Mouse (Mus musculus): ENCODE data around the gene Cd200r4. TPM values are rescaled to one million over a fixed set of nuclear protein-coding genes. Genes with fewer than 3 reads are reported as not detected.

Cd200r4 gene
- not detected in 2 replicates for polyA plus RNA-seq (2014; fragmentation: Nextera tagmentation; extraction: Ambion mirVana)

- Histone ChIP-seq H3K4me3 (ENCODE audit: low read depth, low read length) (no peak within 1 kb of the TSS), H3K27ac (ENCODE audit: low read depth, low read length) (no peak within 1 kb of the TSS), H3K36me3 (ENCODE audit: control insufficient read depth, insufficient read depth, low read length) (no peaks in the 10 kb centered on the region), H3K4me1 (ENCODE audit: control insufficient read depth, insufficient read depth, low read length) (no peaks in the 10 kb centered on the region), H3K9me3 (ENCODE audit: control insufficient read depth, low read length) (no peaks in the 10 kb centered on the region), H3K9ac (replicated peaks; ENCODE audit: low read depth, low read length) (no peak within 1 kb of the TSS), H3K27me3 (ENCODE audit: control insufficient read depth, insufficient read depth, low read length) (no peaks in the 10 kb centered on the region), H3K4me2 (ENCODE audit: low read depth, low read length) (no peak within 1 kb of the TSS)
- 94% methylated on average over 3 of the region's 3 CpGs for WGBS
- no peak for ATAC-seq (ENCODE audit: low read depth)
These were observed at the start of gene Cd200r4 for GRCm38 (mm10) chr16:44811544-44811943. Cd200r4 (plus strand) TSS chr16:44811733.

- no peak overlapping the region for H3K27ac ChIP-seq (ENCODE audit: low read depth, low read length)
- no peak for ATAC-seq (ENCODE audit: low read depth)
- WGBS, result 88% methylated on average over 1 of the region's 1 CpGs
These were observed 49.7 kb upstream of the Cd200r4 start for GRCm38 (mm10) chr16:44761811-44762210.

GRCm38 (mm10) chr16:44765555-44766319 is 45.8 kb upstream of the Cd200r4 start, which contains the start of gene Cd200r1:
Cd200r1 (plus strand) TSS chr16:44765736.
- 85% methylated on average over 22 of the region's 22 CpGs for WGBS
- Histone ChIP-seq H3K9me3 (ENCODE audit: control insufficient read depth, low read length) (no peaks in the 10 kb centered on the region), H3K27ac (ENCODE audit: low read depth, low read length) (no peak within 1 kb of the TSS)

More at GRCm38 (mm10) chr16:44761811-44762210, 49.7 kb upstream of the Cd200r4 start:
- Histone ChIP-seq H3K9ac (replicated peaks; ENCODE audit: low read depth, low read length) (no peak overlapping the region), H3K9me3 (ENCODE audit: control insufficient read depth, low read length) (no peaks in the 10 kb centered on the region), H3K4me1 (ENCODE audit: control insufficient read depth, insufficient read depth, low read length) (no peaks in the 10 kb centered on the region), H3K4me3 (ENCODE audit: low read depth, low read length) (no peak overlapping the region), H3K27me3 (ENCODE audit: control insufficient read depth, insufficient read depth, low read length) (no peaks in the 10 kb centered on the region), H3K4me2 (ENCODE audit: low read depth, low read length) (no peak overlapping the region), H3K36me3 (ENCODE audit: control insufficient read depth, insufficient read depth, low read length) (no peaks in the 10 kb centered on the region)

GRCm38 (mm10) chr16:44766320-44766892 is 45.1 kb upstream of the Cd200r4 start:
- ATAC-seq (ENCODE audit: low read depth), result no peak

More at GRCm38 (mm10) chr16:44765555-44766319, 45.8 kb upstream of the Cd200r4 start, which contains the start of gene Cd200r1:
- Histone ChIP-seq H3K36me3 (ENCODE audit: control insufficient read depth, insufficient read depth, low read length) (no peaks in the 10 kb centered on the region), H3K27me3 (ENCODE audit: control insufficient read depth, insufficient read depth, low read length) (no peaks in the 10 kb centered on the region), H3K4me2 (ENCODE audit: low read depth, low read length) (no peak within 1 kb of the TSS), H3K4me1 (ENCODE audit: control insufficient read depth, insufficient read depth, low read length) (no peaks in the 10 kb centered on the region), H3K9ac (replicated peaks; ENCODE audit: low read depth, low read length) (no peak within 1 kb of the TSS), H3K4me3 (ENCODE audit: low read depth, low read length) (no peak within 1 kb of the TSS)
- ATAC-seq (ENCODE audit: low read depth), result no peak

GRCm38 (mm10) chr16:44767506-44767905 is 44.0 kb upstream of the Cd200r4 start:
- Histone ChIP-seq H3K27ac (ENCODE audit: low read depth, low read length) (no peak overlapping the region), H3K36me3 (ENCODE audit: control insufficient read depth, insufficient read depth, low read length) (no peaks in the 10 kb centered on the region), H3K9me3 (ENCODE audit: control insufficient read depth, low read length) (no peaks in the 10 kb centered on the region), H3K27me3 (ENCODE audit: control insufficient read depth, insufficient read depth, low read length) (no peaks in the 10 kb centered on the region), H3K4me3 (ENCODE audit: low read depth, low read length) (no peak overlapping the region), H3K4me1 (ENCODE audit: control insufficient read depth, insufficient read depth, low read length) (no peaks in the 10 kb centered on the region), H3K4me2 (ENCODE audit: low read depth, low read length) (no peak overlapping the region), H3K9ac (replicated peaks; ENCODE audit: low read depth, low read length) (no peak overlapping the region)
- WGBS, result 89% methylated on average over 7 of the region's 7 CpGs
- no peak for ATAC-seq (ENCODE audit: low read depth)

More at GRCm38 (mm10) chr16:44766320-44766892, 45.1 kb upstream of the Cd200r4 start:
- Histone ChIP-seq H3K36me3 (ENCODE audit: control insufficient read depth, insufficient read depth, low read length) (no peaks in the 10 kb centered on the region), H3K4me3 (ENCODE audit: low read depth, low read length) (no peak overlapping the region), H3K4me2 (ENCODE audit: low read depth, low read length) (no peak overlapping the region), H3K27me3 (ENCODE audit: control insufficient read depth, insufficient read depth, low read length) (no peaks in the 10 kb centered on the region), H3K9ac (replicated peaks; ENCODE audit: low read depth, low read length) (no peak overlapping the region), H3K27ac (ENCODE audit: low read depth, low read length) (no peak overlapping the region), H3K9me3 (ENCODE audit: control insufficient read depth, low read length) (no peaks in the 10 kb centered on the region), H3K4me1 (ENCODE audit: control insufficient read depth, insufficient read depth, low read length) (no peaks in the 10 kb centered on the region)
- WGBS, result 93% methylated on average over 9 of the region's 9 CpGs

- Histone ChIP-seq H3K4me2 (ENCODE audit: low read depth, low read length) (no peak overlapping the region), H3K4me1 (ENCODE audit: control insufficient read depth, insufficient read depth, low read length) (no peaks in the 10 kb centered on the region), H3K9me3 (ENCODE audit: control insufficient read depth, low read length) (no peaks in the 10 kb centered on the region), H3K36me3 (ENCODE audit: control insufficient read depth, insufficient read depth, low read length) (no peaks in the 10 kb centered on the region), H3K27me3 (ENCODE audit: control insufficient read depth, insufficient read depth, low read length) (no peaks in the 10 kb centered on the region), H3K27ac (ENCODE audit: low read depth, low read length) (no peak overlapping the region), H3K9ac (replicated peaks; ENCODE audit: low read depth, low read length) (no peak overlapping the region), H3K4me3 (ENCODE audit: low read depth, low read length) (no peak overlapping the region)
- ATAC-seq (ENCODE audit: low read depth), result peak; percentile 80; the same call in 1 of the 2 replicates
- WGBS, result 60% methylated on average over 2 of the region's 2 CpGs
These were observed 43.6 kb upstream of the Cd200r4 start for GRCm38 (mm10) chr16:44767967-44768366.

- Histone ChIP-seq H3K36me3 (ENCODE audit: control insufficient read depth, insufficient read depth, low read length) (no peaks in the 10 kb centered on the region), H3K9ac (replicated peaks; ENCODE audit: low read depth, low read length) (no peak overlapping the region), H3K4me2 (ENCODE audit: low read depth, low read length) (no peak overlapping the region), H3K4me1 (ENCODE audit: control insufficient read depth, insufficient read depth, low read length) (no peaks in the 10 kb centered on the region), H3K9me3 (ENCODE audit: control insufficient read depth, low read length) (no peaks in the 10 kb centered on the region), H3K27me3 (ENCODE audit: control insufficient read depth, insufficient read depth, low read length) (no peaks in the 10 kb centered on the region), H3K4me3 (ENCODE audit: low read depth, low read length) (no peak overlapping the region), H3K27ac (ENCODE audit: low read depth, low read length) (no peak overlapping the region)
- 74% methylated on average over 6 of the region's 6 CpGs for WGBS
- ATAC-seq (ENCODE audit: low read depth), result no peak
These were observed 39.0 kb upstream of the Cd200r4 start for GRCm38 (mm10) chr16:44772577-44772976.

GRCm38 (mm10) chr16:44773673-44774072 is 37.9 kb upstream of the Cd200r4 start:
- 86% methylated on average over 3 of the region's 3 CpGs for WGBS
- ATAC-seq (ENCODE audit: low read depth), result no peak

GRCm38 (mm10) chr16:44774201-44774600 is 37.3 kb upstream of the Cd200r4 start:
- H3K9ac ChIP-seq (replicated peaks; ENCODE audit: low read depth, low read length), result no peak overlapping the region
- H3K4me1 ChIP-seq (ENCODE audit: control insufficient read depth, insufficient read depth, low read length), result no peaks in the 10 kb centered on the region
- WGBS, result 91% methylated on average over 6 of the region's 6 CpGs
- H3K27me3 ChIP-seq (ENCODE audit: control insufficient read depth, insufficient read depth, low read length), result no peaks in the 10 kb centered on the region
- ATAC-seq (ENCODE audit: low read depth), result no peak
- no peak overlapping the region for H3K4me2 ChIP-seq (ENCODE audit: low read depth, low read length)
- H3K27ac ChIP-seq (ENCODE audit: low read depth, low read length), result no peak overlapping the region
- H3K4me3 ChIP-seq (ENCODE audit: low read depth, low read length), result no peak overlapping the region
- no peaks in the 10 kb centered on the region for H3K9me3 ChIP-seq (ENCODE audit: control insufficient read depth, low read length)
- H3K36me3 ChIP-seq (ENCODE audit: control insufficient read depth, insufficient read depth, low read length), result no peaks in the 10 kb centered on the region

More at GRCm38 (mm10) chr16:44773673-44774072, 37.9 kb upstream of the Cd200r4 start:
- Histone ChIP-seq H3K4me2 (ENCODE audit: low read depth, low read length) (no peak overlapping the region), H3K36me3 (ENCODE audit: control insufficient read depth, insufficient read depth, low read length) (no peaks in the 10 kb centered on the region), H3K27ac (ENCODE audit: low read depth, low read length) (no peak overlapping the region), H3K9me3 (ENCODE audit: control insufficient read depth, low read length) (no peaks in the 10 kb centered on the region), H3K9ac (replicated peaks; ENCODE audit: low read depth, low read length) (no peak overlapping the region), H3K27me3 (ENCODE audit: control insufficient read depth, insufficient read depth, low read length) (no peaks in the 10 kb centered on the region), H3K4me1 (ENCODE audit: control insufficient read depth, insufficient read depth, low read length) (no peaks in the 10 kb centered on the region), H3K4me3 (ENCODE audit: low read depth, low read length) (no peak overlapping the region)

All from neural tube, embryonic 14.5 days (tissue).